Mouse (Mus musculus) small intestine, adult 2 months (tissue): Measurements from ENCODE around the gene Prkg2.

ENCODE experiments used
- CTCF ChIP-seq: fragments of 200-500 bp; IDR thresholded peaks from 2 replicates; pipeline ENCODE4 v1.5.1; 2012; ENCODE audit warnings: low read depth, mild to moderate bottlenecking, control low read depth, inconsistent platforms, low read length, moderate library complexity, mixed read lengths; ENCODE audit not compliant: insufficient replicate concordance, insufficient read length; ENCODE audit errors: extremely low read depth
- POLR2A ChIP-seq: fragments of 200-500 bp; IDR thresholded peaks from 2 replicates; pipeline ENCODE4 v1.6.1; 2012; ENCODE audit warnings: low read depth, mild to moderate bottlenecking, control low read depth, inconsistent platforms, low read length, moderate library complexity

GRCm38 (mm10) chr5:98900926-98901325 is 136.2 kb downstream of the Prkg2 start:
- TF ChIP-seq CTCF: no peak
- no peak for TF ChIP-seq POLR2A
